Mouse (Mus musculus) C2C12 (cell line): ENCODE measurements around the gene Ulk2.

Experiments
- CEBPB ChIP-seq: IDR thresholded peaks from one replicate; pipeline ENCODE4 v1.6.1; 2011; ENCODE audit warnings: low read depth, mild to moderate bottlenecking, control low read depth, moderate library complexity
- CTCF ChIP-seq: IDR thresholded peaks from one replicate; pipeline ENCODE4 v1.5.1; 2011; ENCODE audit not compliant: control insufficient read depth, insufficient read depth, insufficient read length
- MAX ChIP-seq: IDR thresholded peaks from one replicate; pipeline ENCODE4 v1.6.1; 2011; ENCODE audit warnings: mild to moderate bottlenecking, control low read depth
- MYOG ChIP-seq: IDR thresholded peaks from one replicate; pipeline ENCODE4 v1.6.1; 2011; ENCODE audit not compliant: control insufficient read depth, insufficient read length; ENCODE audit errors: extremely low read depth

GRCm38 (mm10) chr11:61859316-61859715, 4.4 kb upstream of the Ulk2 start:
- TF ChIP-seq CTCF (no peak), MAX (no peak), MYOG (no peak), CEBPB (no peak)
